Mouse (Mus musculus): ENCODE data around the gene Dbt. TPM values are rescaled to one million over a fixed set of nuclear protein-coding genes. Genes with fewer than 3 reads are reported as not detected.

The Dbt gene
- total and polyA plus RNA-seq, 3 experiments: 12.7 to 13.2 TPM; not detected in 1

- H3K9me3 ChIP-seq (replicated peaks; ENCODE audit: insufficient read depth, low read length): no peaks in the 10 kb centered on the region
- no peaks in the 10 kb centered on the region for H3K27me3 ChIP-seq (ENCODE audit: control insufficient read depth in 1 of 2, insufficient read depth in 2 of 2, low read length in 2 of 2)
- H3K9ac ChIP-seq (ENCODE audit: control insufficient read depth, low read depth, low read length, poor library complexity, severe bottlenecking): no peak overlapping the region
- no peak for DNase-seq (ENCODE audit: low read depth, low spot score)
- no peaks in the 10 kb centered on the region for H3K4me1 ChIP-seq (ENCODE audit: control insufficient read depth in 1 of 2, insufficient read depth in 2 of 2, low read length in 2 of 2)
- no peaks in the 10 kb centered on the region for H3K79me2 ChIP-seq (ENCODE audit: control insufficient read depth, insufficient read depth, low read length, poor library complexity)
- no peak overlapping the region for H3K4me3 ChIP-seq (ENCODE audit: control insufficient read depth in 1 of 2, insufficient read depth in 1 of 2, low read depth in 2 of 2, low read length in 2 of 2)
- no peak overlapping the region for H3K27ac ChIP-seq (ENCODE audit: control insufficient read depth, low read depth, low read length)
- H3K36me3 ChIP-seq (ENCODE audit: control insufficient read depth in 1 of 2, insufficient read depth in 2 of 2, low read length in 2 of 2): peaks cover 0 to 10% of the 10 kb centered on the region in 2 experiments; a peak in 2 of 4 replicates
- TF ChIP-seq GATA1 (IDR thresholded peaks at IDR 0.05; ENCODE audit: low read depth, low read length): no peak
These were observed 20.9 kb upstream of the Dbt start for GRCm38 (mm10) chr3:116491923-116492454.

DNA sequence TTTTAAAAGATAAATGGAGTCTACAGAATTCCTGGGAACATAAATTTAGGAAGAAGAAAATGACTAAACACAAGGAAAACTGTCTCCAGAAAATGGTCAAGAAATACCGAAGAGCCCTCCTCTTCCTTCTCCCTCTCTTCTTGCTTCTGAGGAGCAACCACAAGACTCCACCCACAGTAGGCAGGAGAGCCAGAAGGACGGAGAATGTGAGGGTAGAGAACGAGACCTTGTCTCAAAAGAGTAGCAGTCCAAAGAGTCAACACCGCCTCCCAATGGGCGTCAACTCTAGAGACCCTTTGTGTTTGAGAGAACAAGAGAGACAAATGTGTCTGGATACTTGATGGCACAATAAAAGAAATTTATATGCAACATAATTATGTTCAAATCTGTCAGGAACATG, 19.2 kb upstream of the Dbt start:
- H3K9me3 ChIP-seq (replicated peaks; ENCODE audit: insufficient read depth, low read length): no peaks in the 10 kb centered on the region
- no peak overlapping the region for H3K9ac ChIP-seq (ENCODE audit: control insufficient read depth, low read depth, low read length, poor library complexity, severe bottlenecking)
- no peak overlapping the region for H3K27ac ChIP-seq (ENCODE audit: control insufficient read depth, low read depth, low read length)
- no peak for DNase-seq (ENCODE audit: low read depth, low spot score)
- no peaks in the 10 kb centered on the region for H3K79me2 ChIP-seq (ENCODE audit: control insufficient read depth, insufficient read depth, low read length, poor library complexity)
- H3K4me3 ChIP-seq (ENCODE audit: control insufficient read depth in 1 of 2, insufficient read depth in 1 of 2, low read depth in 2 of 2, low read length in 2 of 2): no peak overlapping the region
- no peak for TF ChIP-seq POLR2AphosphoS5 (IDR thresholded peaks at IDR 0.05; ENCODE audit: borderline replicate concordance, low read depth, low read length)
- TF ChIP-seq NELFE (IDR thresholded peaks at IDR 0.05; ENCODE audit: low read depth, low read length): no peak
- no peak for TF ChIP-seq POLR2AphosphoS2 (IDR thresholded peaks at IDR 0.05; ENCODE audit: low read length)
- TF ChIP-seq USF1 (IDR thresholded peaks at IDR 0.05; ENCODE audit: low read depth, low read length): no peak
- TF ChIP-seq CHD1 (IDR thresholded peaks at IDR 0.05; ENCODE audit: low read depth, low read length): no peak
- no peak for TF ChIP-seq MAZ (IDR thresholded peaks at IDR 0.05; ENCODE audit: low read depth, low read length)
- TF ChIP-seq BHLHE40 (IDR thresholded peaks at IDR 0.05; ENCODE audit: borderline replicate concordance, low read depth, low read length): no peak
- no peak for TF ChIP-seq SMC3 (IDR thresholded peaks at IDR 0.05; ENCODE audit: low read depth, low read length)
- TF ChIP-seq ELF1 (IDR thresholded peaks at IDR 0.05; ENCODE audit: low read depth, low read length): no peak
- TF ChIP-seq ZMIZ1 (IDR thresholded peaks at IDR 0.05; ENCODE audit: low read depth, low read length): no peak
- TF ChIP-seq TCF12 (IDR thresholded peaks at IDR 0.05; ENCODE audit: low read depth, low read length): no peak
- no peak for TF ChIP-seq RAD21 (IDR thresholded peaks at IDR 0.05; ENCODE audit: low read depth, low read length)
- TF ChIP-seq ZC3H11A (IDR thresholded peaks at IDR 0.05; ENCODE audit: low read depth, low read length): no peak
- TF ChIP-seq MAFK (IDR thresholded peaks at IDR 0.05; ENCODE audit: borderline replicate concordance, low read depth, low read length): no peak
- no peak for TF ChIP-seq GATA1 (IDR thresholded peaks at IDR 0.05; ENCODE audit: low read depth, low read length)
- TF ChIP-seq EP300 (IDR thresholded peaks at IDR 0.05; ENCODE audit: low read depth in 1 of 2, low read length in 2 of 2): no peak
- TF ChIP-seq TAL1 (IDR thresholded peaks at IDR 0.05; ENCODE audit: low read length): no peak
- no peaks in the 10 kb centered on the region for H3K27me3 ChIP-seq (ENCODE audit: control insufficient read depth in 1 of 2, insufficient read depth in 2 of 2, low read length in 2 of 2)
- no peaks in the 10 kb centered on the region for H3K4me1 ChIP-seq (ENCODE audit: control insufficient read depth in 1 of 2, insufficient read depth in 2 of 2, low read length in 2 of 2)
- H3K36me3 ChIP-seq (ENCODE audit: control insufficient read depth in 1 of 2, insufficient read depth in 2 of 2, low read length in 2 of 2): peaks cover 0 to 5% of the 10 kb centered on the region in 2 experiments; a peak in 2 of 4 replicates
